Mouse (Mus musculus): Measurements from ENCODE around the gene Opcml. TPM values are rescaled to one million over a fixed set of nuclear protein-coding genes. Genes with fewer than 3 reads are reported as not detected.

Opcml gene
- total RNA-seq, 2 experiments from 2014 or later: 280 to 284 TPM

Small RNAs within 50 kb of the gene (microRNA-seq; reads per million reads assigned to microRNA genes)
- not detected for gene Gm44316
